Mouse (Mus musculus): ENCODE data around the gene Timm9. TPM values are rescaled to one million over a fixed set of nuclear protein-coding genes. Genes with fewer than 3 reads are reported as not detected.

Gene Timm9
- 98.9 and 101 TPM in 2 replicates for polyA plus RNA-seq (2015; fragmentation: Nextera tagmentation; extraction: Ambion mirVana)

- peak within 1 kb of the TSS; percentile 67 for H3K4me2 ChIP-seq
- peaks cover 18% of the 10 kb centered on the region for H3K36me3 ChIP-seq (replicated peaks)
- peak within 1 kb of the TSS; percentile 96 for H3K9ac ChIP-seq
- H3K4me1 ChIP-seq, result peaks cover 35% of the 10 kb centered on the region
- H3K9me3 ChIP-seq, result no peaks in the 10 kb centered on the region
- peak within 1 kb of the TSS; percentile 82 for H3K27ac ChIP-seq
- H3K4me3 ChIP-seq, result peak within 1 kb of the TSS; percentile 99
- no peaks in the 10 kb centered on the region for H3K27me3 ChIP-seq (replicated peaks)
- ATAC-seq (replicated peaks), result peak; percentile 95
- WGBS, result 0% methylated on average over 52 of the region's 52 CpGs
Measured at GRCm38 (mm10) chr12:71136130-71136973, at the start of gene Timm9, which contains the start of gene 2700049A03Rik. Gene Timm9, minus strand, starts transcription at chr12:71136684. Gene 2700049A03Rik, plus strand, starts transcription at chr12:71136848.

GRCm38 (mm10) chr12:71184396-71184795 is 47.9 kb upstream of the Timm9 start:
- no peak overlapping the region for H3K4me3 ChIP-seq
- no peaks in the 10 kb centered on the region for H3K4me1 ChIP-seq
- WGBS, result 98% methylated on average over 4 of the region's 4 CpGs
- no peak overlapping the region for H3K9ac ChIP-seq
- H3K36me3 ChIP-seq (replicated peaks), result peaks cover 39% of the 10 kb centered on the region
- ATAC-seq (replicated peaks), result no peak
- no peak overlapping the region for H3K27ac ChIP-seq
- no peak overlapping the region for H3K4me2 ChIP-seq
- no peaks in the 10 kb centered on the region for H3K9me3 ChIP-seq
- no peaks in the 10 kb centered on the region for H3K27me3 ChIP-seq (replicated peaks)

GRCm38 (mm10) chr12:71183736-71184135 is 47.3 kb upstream of the Timm9 start:
- no peak for ATAC-seq (replicated peaks)

GRCm38 (mm10) chr12:71169911-71170310 is 33.4 kb upstream of the Timm9 start:
- Histone ChIP-seq H3K9ac (no peak overlapping the region), H3K9me3 (no peaks in the 10 kb centered on the region), H3K4me2 (no peak overlapping the region), H3K27ac (no peak overlapping the region), H3K36me3 (replicated peaks) (peaks cover 19% of the 10 kb centered on the region), H3K4me1 (no peaks in the 10 kb centered on the region), H3K27me3 (replicated peaks) (no peaks in the 10 kb centered on the region), H3K4me3 (no peak overlapping the region)
- 94% methylated on average over 1 of the region's 1 CpGs for whole genome bisulfite sequencing
- ATAC-seq (replicated peaks), result no peak

More at GRCm38 (mm10) chr12:71183736-71184135, 47.3 kb upstream of the Timm9 start:
- 95% methylated on average over 3 of the region's 3 CpGs for WGBS
- H3K9ac ChIP-seq, result no peak overlapping the region
- H3K27ac ChIP-seq, result no peak overlapping the region
- H3K4me2 ChIP-seq, result no peak overlapping the region
- no peaks in the 10 kb centered on the region for H3K4me1 ChIP-seq
- H3K9me3 ChIP-seq, result no peaks in the 10 kb centered on the region
- no peak overlapping the region for H3K4me3 ChIP-seq
- H3K36me3 ChIP-seq (replicated peaks), result peaks cover 40% of the 10 kb centered on the region
- H3K27me3 ChIP-seq (replicated peaks), result no peaks in the 10 kb centered on the region

GRCm38 (mm10) chr12:71164410-71164809 is 27.9 kb upstream of the Timm9 start:
- Histone ChIP-seq H3K9ac (no peak overlapping the region), H3K4me1 (no peaks in the 10 kb centered on the region), H3K36me3 (replicated peaks) (peaks cover 39% of the 10 kb centered on the region), H3K9me3 (no peaks in the 10 kb centered on the region), H3K27ac (no peak overlapping the region), H3K4me2 (no peak overlapping the region), H3K4me3 (no peak overlapping the region), H3K27me3 (replicated peaks) (no peaks in the 10 kb centered on the region)
- 91% methylated on average over 9 of the region's 9 CpGs for WGBS
- no peak for ATAC-seq (replicated peaks)

GRCm38 (mm10) chr12:71157974-71158373 is 21.5 kb upstream of the Timm9 start:
- Histone ChIP-seq H3K4me3 (no peak overlapping the region), H3K9ac (no peak overlapping the region), H3K4me2 (no peak overlapping the region), H3K4me1 (no peaks in the 10 kb centered on the region), H3K36me3 (replicated peaks) (peaks cover 57% of the 10 kb centered on the region; the same call in 1 of the 2 replicates), H3K27me3 (replicated peaks) (no peaks in the 10 kb centered on the region), H3K9me3 (no peaks in the 10 kb centered on the region), H3K27ac (no peak overlapping the region)
- WGBS, result 89% methylated on average over 6 of the region's 6 CpGs
- no peak for ATAC-seq (replicated peaks)

GRCm38 (mm10) chr12:71154979-71155378 is 18.5 kb upstream of the Timm9 start:
- no peaks in the 10 kb centered on the region for H3K4me1 ChIP-seq
- peaks cover 60% of the 10 kb centered on the region for H3K36me3 ChIP-seq (replicated peaks)
- H3K27me3 ChIP-seq (replicated peaks), result no peaks in the 10 kb centered on the region
- no peak overlapping the region for H3K4me2 ChIP-seq
- ATAC-seq (replicated peaks), result no peak
- no peaks in the 10 kb centered on the region for H3K9me3 ChIP-seq
- no peak overlapping the region for H3K9ac ChIP-seq
- H3K4me3 ChIP-seq, result no peak overlapping the region
- WGBS, result 98% methylated on average over 6 of the region's 6 CpGs
- H3K27ac ChIP-seq, result no peak overlapping the region

GRCm38 (mm10) chr12:71150167-71150566 is 13.7 kb upstream of the Timm9 start:
- Histone ChIP-seq H3K27ac (no peak overlapping the region), H3K4me3 (no peak overlapping the region), H3K36me3 (replicated peaks) (peaks cover 45% of the 10 kb centered on the region), H3K9me3 (no peaks in the 10 kb centered on the region), H3K9ac (no peak overlapping the region), H3K4me1 (no peaks in the 10 kb centered on the region), H3K27me3 (replicated peaks) (no peaks in the 10 kb centered on the region), H3K4me2 (no peak overlapping the region)
- WGBS, result 96% methylated on average over 8 of the region's 8 CpGs
- no peak for ATAC-seq (replicated peaks)

- H3K4me3 ChIP-seq, result no peak overlapping the region
- H3K27me3 ChIP-seq (replicated peaks), result no peaks in the 10 kb centered on the region
- H3K4me2 ChIP-seq, result no peak overlapping the region
- no peaks in the 10 kb centered on the region for H3K9me3 ChIP-seq
- H3K4me1 ChIP-seq, result no peaks in the 10 kb centered on the region
- H3K36me3 ChIP-seq (replicated peaks), result peaks cover 39% of the 10 kb centered on the region
- H3K9ac ChIP-seq, result no peak overlapping the region
- no peak for ATAC-seq (replicated peaks)
- no peak overlapping the region for H3K27ac ChIP-seq
- 90% methylated on average over 6 of the region's 6 CpGs for WGBS
Measured at GRCm38 (mm10) chr12:71149456-71149855, 13.0 kb upstream of the Timm9 start.

- Histone ChIP-seq H3K9ac (no peak overlapping the region), H3K36me3 (replicated peaks) (peaks cover 39% of the 10 kb centered on the region), H3K4me3 (no peak overlapping the region), H3K4me1 (no peaks in the 10 kb centered on the region), H3K27me3 (replicated peaks) (no peaks in the 10 kb centered on the region), H3K9me3 (no peaks in the 10 kb centered on the region), H3K27ac (no peak overlapping the region), H3K4me2 (no peak overlapping the region)
- ATAC-seq (replicated peaks), result no peak
- WGBS, result 96% methylated on average over 9 of the region's 9 CpGs
Measured at GRCm38 (mm10) chr12:71148801-71149200, 12.3 kb upstream of the Timm9 start.

GRCm38 (mm10) chr12:71147641-71148040 is 11.2 kb upstream of the Timm9 start:
- no peak overlapping the region for H3K9ac ChIP-seq
- no peak overlapping the region for H3K27ac ChIP-seq
- H3K9me3 ChIP-seq, result no peaks in the 10 kb centered on the region
- WGBS, result 85% methylated on average over 3 of the region's 3 CpGs
- ATAC-seq (replicated peaks), result no peak
- no peaks in the 10 kb centered on the region for H3K4me1 ChIP-seq
- H3K36me3 ChIP-seq (replicated peaks), result peaks cover 35% of the 10 kb centered on the region
- H3K4me3 ChIP-seq, result no peak overlapping the region
- H3K4me2 ChIP-seq, result no peak overlapping the region
- H3K27me3 ChIP-seq (replicated peaks), result no peaks in the 10 kb centered on the region

GRCm38 (mm10) chr12:71141189-71141588 is 4.7 kb upstream of the Timm9 start:
- Histone ChIP-seq H3K27me3 (replicated peaks) (no peaks in the 10 kb centered on the region), H3K27ac (no peak overlapping the region), H3K9me3 (no peaks in the 10 kb centered on the region), H3K9ac (no peak overlapping the region), H3K4me1 (peaks cover 25% of the 10 kb centered on the region), H3K4me2 (no peak overlapping the region), H3K4me3 (no peak overlapping the region), H3K36me3 (replicated peaks) (peaks cover 22% of the 10 kb centered on the region)
- ATAC-seq (replicated peaks), result no peak

Data from midbrain, embryonic 15.5 days (tissue).